Mouse (Mus musculus) adrenal gland, adult 2 months (tissue): ENCODE measurements at regions not wholly inside any gene's neighbourhood (a gene's known extent, or its start where the extent isn't known, plus 50 kb on each side); places are given as distances from the start of the nearest gene placed in this dataset.

Experiments
- DNase-seq: peaks from one replicate; pipeline ENCODE4 v3.0.0; 2021

DNA sequence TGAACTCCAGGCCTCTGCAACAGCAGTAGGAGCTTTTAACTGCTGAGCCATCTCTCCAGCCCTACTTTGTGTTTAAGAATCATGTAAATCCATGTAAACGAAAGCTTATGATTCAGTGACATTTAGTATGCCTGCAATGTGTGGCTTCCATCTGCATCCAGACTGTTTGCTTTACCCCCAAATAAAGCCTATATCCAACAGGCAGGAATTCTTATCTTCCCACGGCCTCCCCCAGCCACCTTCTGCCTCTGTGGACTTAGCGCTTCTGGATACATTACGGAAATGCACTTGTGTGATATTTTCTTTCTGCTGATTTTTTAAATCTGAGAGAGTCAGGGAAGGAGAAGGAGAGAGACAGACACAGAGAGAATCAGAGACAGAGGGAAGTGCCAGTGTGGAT lies 189.2 kb upstream of the Cxcr4 start:
- no peak for DNase-seq

GRCm38 (mm10) chr1:128779586-128780158 lies 187.6 kb upstream of the Cxcr4 start:
- no peak for DNase-seq

DNA sequence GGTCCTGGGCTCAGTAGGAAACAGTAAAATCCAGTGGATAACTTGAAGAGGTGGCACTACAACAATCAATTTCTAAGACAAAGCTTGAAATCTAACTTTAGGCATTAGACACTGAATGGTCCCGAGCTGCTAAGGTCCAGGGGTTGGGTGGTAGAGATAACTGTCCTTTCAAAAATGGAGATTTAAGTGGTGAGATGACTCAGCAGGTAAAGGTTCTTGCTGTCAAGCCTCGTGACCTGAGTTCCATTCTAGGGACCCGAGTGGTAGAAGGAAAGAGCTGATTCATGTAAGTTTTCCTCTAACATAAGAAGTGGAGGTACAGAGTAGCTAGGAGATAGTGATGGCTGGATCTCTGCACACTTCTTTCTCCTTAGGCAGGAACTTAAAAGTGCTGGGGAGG lies 180.3 kb upstream of the Cxcr4 start:
- no peak for DNase-seq

- no peak for DNase-seq
These were observed 178.7 kb upstream of the Cxcr4 start for GRCm38 (mm10) chr1:128770786-128771185.

DNA sequence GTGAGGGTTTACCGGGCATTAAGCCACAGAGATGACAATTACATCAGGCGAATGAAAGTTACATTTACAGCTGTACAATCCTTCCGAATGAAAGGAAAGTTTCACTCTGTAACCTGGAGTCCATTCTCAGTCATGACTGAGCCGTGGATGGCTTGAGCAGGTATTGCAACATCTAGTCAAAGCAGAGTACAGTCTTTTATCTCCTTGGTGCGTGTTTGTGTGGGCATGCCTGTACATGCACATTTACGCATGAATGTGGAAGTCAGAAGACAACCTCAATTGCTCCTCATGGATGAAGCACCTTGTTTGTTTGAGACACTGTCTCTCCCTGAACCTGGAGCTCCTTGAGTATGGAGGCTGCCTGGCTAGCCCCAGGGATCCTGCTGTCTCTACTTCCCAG lies 175.9 kb upstream of the Cxcr4 start:
- DNase-seq = no peak

DNA sequence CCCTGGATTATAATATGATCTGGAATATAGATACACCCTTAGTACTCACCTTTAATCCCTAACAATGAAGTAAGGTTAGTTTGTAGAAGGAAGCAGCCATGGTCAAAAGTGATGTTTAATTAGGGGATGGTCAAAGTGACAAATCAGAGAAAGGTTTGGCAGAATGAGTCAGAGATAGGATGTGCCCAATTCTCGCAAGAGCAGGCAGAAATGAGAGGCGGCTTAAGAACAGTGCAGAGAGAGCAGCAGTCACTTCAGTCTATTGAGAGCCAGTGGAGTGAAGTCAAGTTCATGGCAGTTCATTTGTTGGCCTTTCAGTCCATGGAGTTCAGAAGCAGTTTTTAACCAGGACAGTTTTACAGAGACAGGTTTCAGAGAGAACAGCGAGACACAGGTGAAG lies 175.3 kb upstream of the Cxcr4 start:
- no peak for DNase-seq

GRCm38 (mm10) chr1:128766894-128767268 lies 174.8 kb upstream of the Cxcr4 start:
- no peak for DNase-seq

- no peak for DNase-seq
These were observed 174.2 kb upstream of the Cxcr4 start for GRCm38 (mm10) chr1:128766193-128766893.

- DNase-seq = no peak
These were observed 173.5 kb upstream of the Cxcr4 start for GRCm38 (mm10) chr1:128765626-128766025.

GRCm38 (mm10) chr1:128765142-128765541 lies 173.0 kb upstream of the Cxcr4 start:
- no peak for DNase-seq

DNA sequence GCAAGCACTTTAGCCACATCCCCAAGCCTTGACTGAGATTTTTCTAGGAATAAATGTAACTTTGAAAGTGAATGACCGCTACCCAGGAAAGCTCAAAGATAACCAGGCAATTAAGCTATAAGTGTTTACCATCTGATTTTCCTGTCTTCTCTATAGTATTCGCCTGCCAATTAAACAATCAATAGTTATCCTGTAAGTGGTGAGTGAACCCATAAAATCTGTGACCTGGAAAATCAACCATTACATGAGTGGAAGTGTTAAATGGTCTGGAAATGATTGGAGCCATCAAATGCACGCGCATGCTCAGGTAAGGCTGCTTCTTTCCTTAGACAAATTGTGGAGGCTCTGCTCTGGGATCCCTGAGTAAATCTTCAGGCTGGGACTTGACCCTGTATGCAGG lies 170.8 kb upstream of the Cxcr4 start:
- no peak for DNase-seq

GRCm38 (mm10) chr1:128762076-128762475 lies 170.0 kb upstream of the Cxcr4 start:
- DNase-seq = no peak

- no peak for DNase-seq
These were observed 166.8 kb upstream of the Cxcr4 start for GRCm38 (mm10) chr1:128758802-128759481.

DNA sequence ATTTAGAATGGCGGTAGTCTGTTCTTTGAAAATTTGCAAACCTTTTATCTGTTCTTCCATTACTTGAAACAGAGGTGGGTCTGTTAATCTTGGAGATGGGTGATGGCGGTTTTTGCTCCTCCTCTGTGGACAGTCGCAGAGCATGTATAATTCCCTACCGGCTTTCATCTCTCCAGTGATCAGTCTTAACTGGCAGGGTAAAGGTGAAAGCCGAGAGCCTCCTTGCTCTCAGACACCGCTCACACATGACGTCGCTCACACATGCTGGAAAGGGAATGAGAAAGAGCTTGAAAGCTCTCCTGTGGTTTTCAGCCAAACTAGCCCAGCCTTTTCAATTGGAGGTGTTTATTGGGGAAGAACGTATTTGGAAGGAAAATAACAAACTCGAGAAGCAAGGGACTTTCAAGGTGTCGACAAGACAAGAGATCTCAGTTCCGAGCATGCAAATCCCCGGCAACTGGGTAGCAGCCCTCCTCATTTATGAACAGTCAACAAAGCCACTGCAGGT lies 166.3 kb upstream of the Cxcr4 start:
- no peak for DNase-seq

DNA sequence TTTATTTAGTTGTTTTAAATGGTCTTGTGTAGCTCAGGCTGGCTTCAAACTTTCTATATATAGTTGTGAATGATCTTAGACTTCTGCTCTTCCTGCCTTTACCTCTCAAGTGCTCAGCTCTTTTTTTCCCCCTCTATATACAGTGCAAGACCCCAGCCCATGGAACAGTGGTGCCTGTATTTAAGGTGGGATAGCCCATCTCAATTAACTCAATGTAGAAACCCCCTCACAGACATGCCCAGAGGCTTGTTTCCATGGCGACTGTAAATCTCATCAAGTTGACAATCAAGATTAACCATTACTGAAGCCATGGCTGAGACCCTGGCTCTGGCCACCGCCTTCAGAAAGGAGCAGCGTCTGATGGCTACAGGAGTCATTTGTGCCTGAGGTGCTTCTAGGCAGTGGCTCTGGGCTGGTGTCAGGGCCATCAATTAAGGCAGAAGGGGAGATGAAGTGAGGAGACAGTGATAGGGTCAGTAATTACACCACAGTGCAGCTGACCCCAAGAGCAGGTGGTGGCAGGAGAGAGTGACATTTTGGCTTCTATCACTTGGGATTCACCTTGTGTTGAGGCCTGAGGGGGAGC lies 161.4 kb upstream of the Cxcr4 start:
- no peak for DNase-seq

- DNase-seq = no peak
These were observed 157.4 kb upstream of the Cxcr4 start for GRCm38 (mm10) chr1:128749437-128749994.

DNA sequence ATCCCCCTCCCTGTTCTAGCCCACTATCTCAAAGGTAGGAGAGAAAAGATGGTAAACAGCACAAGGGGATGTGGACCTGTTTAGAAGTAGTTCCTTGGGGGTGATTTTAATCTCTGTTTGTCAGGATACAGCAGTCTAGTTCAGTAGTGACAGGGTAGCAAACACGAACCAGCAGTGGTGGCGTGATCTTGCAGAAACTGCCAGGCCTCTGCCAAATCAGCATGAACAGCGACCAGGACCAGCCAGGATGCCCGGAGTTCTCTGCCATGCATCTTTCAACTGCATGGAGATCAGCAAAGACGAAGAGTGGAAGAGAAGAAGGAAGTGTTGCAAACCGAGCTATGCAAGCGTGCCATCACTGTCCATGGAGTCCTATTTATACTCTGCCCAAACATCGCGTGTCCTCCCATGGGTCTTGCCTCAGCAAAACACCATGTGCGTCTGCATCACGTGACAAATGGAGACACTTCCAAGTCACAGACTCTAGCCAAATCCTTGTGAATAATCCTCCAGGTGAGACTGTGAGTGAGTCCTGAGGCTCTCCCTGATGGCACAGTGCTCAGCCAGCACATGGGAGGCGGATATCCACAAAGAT lies 155.2 kb upstream of the Cxcr4 start:
- DNase-seq = no peak

DNA sequence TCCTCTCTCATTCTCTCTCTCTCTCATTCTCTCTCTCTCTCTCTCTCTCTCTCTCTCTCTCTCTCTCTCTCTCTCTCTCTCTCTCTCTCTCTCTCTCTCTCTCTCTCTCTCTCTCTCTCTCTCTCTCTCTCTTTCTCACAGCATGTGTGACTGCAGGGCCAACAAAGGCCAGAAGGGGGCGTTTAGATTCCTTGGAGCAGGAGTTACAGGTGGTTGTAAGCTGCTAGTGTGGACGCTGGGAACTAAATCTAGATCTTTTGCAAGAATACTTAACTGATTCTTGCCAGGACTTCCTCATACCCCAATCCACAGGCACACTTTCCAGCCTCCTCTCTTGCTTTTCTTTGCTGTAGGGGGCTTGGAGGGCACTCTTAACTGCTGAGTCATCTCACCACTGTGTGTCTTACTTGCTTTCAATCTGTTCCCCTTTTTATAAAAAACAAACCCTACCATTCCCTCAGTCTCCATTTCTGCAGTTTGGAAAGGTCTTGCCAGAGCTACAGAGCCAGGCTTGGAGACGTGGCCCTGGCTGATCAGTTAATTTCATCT lies 154.4 kb upstream of the Cxcr4 start:
- DNase-seq = no peak

DNA sequence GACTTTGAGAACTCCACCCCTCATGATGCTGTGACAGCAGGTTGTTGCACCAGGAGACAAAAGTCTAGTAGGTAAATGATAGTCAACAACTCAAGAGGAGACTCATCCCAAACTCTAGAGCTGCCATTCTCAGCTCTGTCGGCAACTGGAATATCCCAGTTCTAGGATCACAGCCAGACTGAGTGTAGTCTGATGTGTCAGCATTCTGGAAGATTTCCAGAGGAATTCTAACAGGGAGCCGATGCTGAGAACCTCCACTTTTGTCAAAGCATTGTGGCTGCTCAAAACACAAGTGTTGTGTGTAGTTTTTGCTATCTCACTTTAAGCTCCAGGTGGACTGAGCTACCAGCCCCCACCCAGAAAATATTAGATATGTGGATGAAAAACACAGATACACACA lies 148.5 kb upstream of the Cxcr4 start:
- DNase-seq = peak; percentile 56

GRCm38 (mm10) chr1:128738152-128738551 lies 146.1 kb upstream of the Cxcr4 start:
- DNase-seq = no peak

- DNase-seq = no peak
These were observed 142.8 kb upstream of the Cxcr4 start for GRCm38 (mm10) chr1:128734857-128735256.

DNA sequence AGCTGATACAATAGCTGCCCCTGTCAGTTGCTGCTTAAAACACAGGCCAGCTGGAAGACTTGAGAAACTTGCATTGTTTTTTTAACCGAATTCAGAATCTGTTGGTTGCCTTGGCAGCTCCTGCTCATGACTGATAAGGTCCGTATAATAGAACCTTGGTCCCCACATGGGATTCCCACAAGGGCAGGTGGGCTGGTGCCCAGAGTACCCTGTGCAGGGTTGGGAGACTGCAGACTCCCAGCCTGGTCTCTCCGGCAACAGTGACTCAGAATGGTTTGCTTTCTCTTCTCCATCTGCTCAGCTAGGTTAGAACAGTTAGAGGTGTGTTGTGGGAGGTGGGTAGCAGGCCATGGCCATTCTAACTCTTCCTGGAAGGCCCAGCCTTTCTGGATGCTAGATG lies 139.4 kb upstream of the Cxcr4 start:
- DNase-seq = no peak
